Mouse (Mus musculus): ENCODE results near the gene Klhl30. TPM values are rescaled to one million over a fixed set of nuclear protein-coding genes. Genes with fewer than 3 reads are reported as not detected.

Gene Klhl30
- 47.7 and 50.5 TPM in 2 replicates for polyA plus RNA-seq (2015; fragmentation: Nextera tagmentation; extraction: Ambion mirVana)

GRCm38 (mm10) chr1:91350841-91351240, at the start of gene Klhl30:
Gene Klhl30, plus strand, starts transcription at chr1:91351016.
- H3K27ac ChIP-seq: peak within 1 kb of the TSS; percentile 86
- WGBS: 19% methylated on average over 4 of the region's 4 CpGs
- H3K4me1 ChIP-seq (replicated peaks): peaks cover 22% of the 10 kb centered on the region
- peak; percentile 83 for ATAC-seq (replicated peaks; ENCODE audit: insufficient number of reproducible peaks, insufficient read depth, low FRiP score, low read depth)
- H3K4me3 ChIP-seq: peak within 1 kb of the TSS; percentile 47
- peaks cover 10% of the 10 kb centered on the region for H3K27me3 ChIP-seq
- peaks cover 4% of the 10 kb centered on the region for H3K36me3 ChIP-seq
- peak within 1 kb of the TSS; percentile 55 for H3K9ac ChIP-seq
- peak within 1 kb of the TSS; percentile 77 for H3K4me2 ChIP-seq
- no peaks in the 10 kb centered on the region for H3K9me3 ChIP-seq (replicated peaks)

- Histone ChIP-seq H3K4me2 (no peak overlapping the region), H3K27ac (no peak overlapping the region), H3K36me3 (peaks cover 14% of the 10 kb centered on the region), H3K9ac (no peak overlapping the region), H3K9me3 (replicated peaks) (no peaks in the 10 kb centered on the region), H3K27me3 (no peaks in the 10 kb centered on the region), H3K4me3 (no peak overlapping the region), H3K4me1 (replicated peaks) (peaks cover 11% of the 10 kb centered on the region)
- WGBS: 75% methylated on average over 3 of the region's 3 CpGs
- ATAC-seq (replicated peaks; ENCODE audit: insufficient number of reproducible peaks, insufficient read depth, low FRiP score, low read depth): no peak
Observed at GRCm38 (mm10) chr1:91301206-91301920, 49.5 kb upstream of the Klhl30 start.

- Histone ChIP-seq H3K9ac (no peak overlapping the region), H3K27ac (no peak overlapping the region), H3K36me3 (peaks cover 18% of the 10 kb centered on the region), H3K9me3 (replicated peaks) (no peaks in the 10 kb centered on the region), H3K4me1 (replicated peaks) (peaks cover 11% of the 10 kb centered on the region), H3K4me2 (no peak overlapping the region), H3K27me3 (no peaks in the 10 kb centered on the region), H3K4me3 (no peak overlapping the region)
- no peak for ATAC-seq (replicated peaks; ENCODE audit: insufficient number of reproducible peaks, insufficient read depth, low FRiP score, low read depth)
- WGBS: 84% methylated on average over 3 of the region's 3 CpGs
Observed at GRCm38 (mm10) chr1:91302021-91302420, 48.8 kb upstream of the Klhl30 start.

GRCm38 (mm10) chr1:91304621-91305020, 46.2 kb upstream of the Klhl30 start:
- 86% methylated on average over 4 of the region's 4 CpGs for WGBS
- H3K36me3 ChIP-seq: peaks cover 38% of the 10 kb centered on the region
- H3K27ac ChIP-seq: no peak overlapping the region
- no peak overlapping the region for H3K4me3 ChIP-seq
- ATAC-seq (replicated peaks; ENCODE audit: insufficient number of reproducible peaks, insufficient read depth, low FRiP score, low read depth): no peak
- no peaks in the 10 kb centered on the region for H3K27me3 ChIP-seq
- H3K9me3 ChIP-seq (replicated peaks): no peaks in the 10 kb centered on the region
- no peaks in the 10 kb centered on the region; the same call in 1 of the 2 replicates for H3K4me1 ChIP-seq (replicated peaks)
- H3K9ac ChIP-seq: no peak overlapping the region
- no peak overlapping the region for H3K4me2 ChIP-seq

- peaks cover 11% of the 10 kb centered on the region for H3K4me1 ChIP-seq (replicated peaks)
- no peak overlapping the region for H3K4me2 ChIP-seq
- no peak overlapping the region for H3K27ac ChIP-seq
- H3K9ac ChIP-seq: no peak overlapping the region
- H3K27me3 ChIP-seq: no peaks in the 10 kb centered on the region
- WGBS: 92% methylated on average over 13 of the region's 13 CpGs
- no peak for ATAC-seq (replicated peaks; ENCODE audit: insufficient number of reproducible peaks, insufficient read depth, low FRiP score, low read depth)
- no peaks in the 10 kb centered on the region for H3K9me3 ChIP-seq (replicated peaks)
- H3K36me3 ChIP-seq: peaks cover 51% of the 10 kb centered on the region
- H3K4me3 ChIP-seq: no peak overlapping the region
Observed at GRCm38 (mm10) chr1:91309366-91310085, 41.3 kb upstream of the Klhl30 start.

GRCm38 (mm10) chr1:91312273-91312672, 38.5 kb upstream of the Klhl30 start:
- WGBS: 74% methylated on average over 4 of the region's 4 CpGs
- Histone ChIP-seq H3K4me1 (replicated peaks) (peaks cover 15% of the 10 kb centered on the region), H3K9ac (no peak overlapping the region), H3K4me2 (no peak overlapping the region), H3K27me3 (no peaks in the 10 kb centered on the region), H3K27ac (no peak overlapping the region), H3K9me3 (replicated peaks) (no peaks in the 10 kb centered on the region), H3K36me3 (peaks cover 31% of the 10 kb centered on the region), H3K4me3 (no peak overlapping the region)
- no peak for ATAC-seq (replicated peaks; ENCODE audit: insufficient number of reproducible peaks, insufficient read depth, low FRiP score, low read depth)

GRCm38 (mm10) chr1:91313251-91313650, 37.6 kb upstream of the Klhl30 start:
- Histone ChIP-seq H3K4me1 (replicated peaks) (peaks cover 21% of the 10 kb centered on the region), H3K27me3 (no peaks in the 10 kb centered on the region), H3K4me3 (no peak overlapping the region), H3K4me2 (no peak overlapping the region), H3K9me3 (replicated peaks) (no peaks in the 10 kb centered on the region), H3K27ac (peak overlapping the region; percentile 75), H3K9ac (no peak overlapping the region), H3K36me3 (peaks cover 24% of the 10 kb centered on the region)
- WGBS: 31% methylated on average over 5 of the region's 5 CpGs
- ATAC-seq (replicated peaks; ENCODE audit: insufficient number of reproducible peaks, insufficient read depth, low FRiP score, low read depth): peak; percentile 41; the same call in 1 of the 2 replicates

- Histone ChIP-seq H3K4me2 (no peak overlapping the region), H3K9ac (no peak overlapping the region), H3K27ac (0 out of 2 replicates have a peak overlapping the region, but pooled peaks have one; percentile 26), H3K4me1 (replicated peaks) (peaks cover 36% of the 10 kb centered on the region), H3K27me3 (no peaks in the 10 kb centered on the region), H3K4me3 (no peak overlapping the region), H3K36me3 (no peaks in the 10 kb centered on the region), H3K9me3 (replicated peaks) (no peaks in the 10 kb centered on the region)
- 69% methylated on average over 6 of the region's 6 CpGs for WGBS
- ATAC-seq (replicated peaks; ENCODE audit: insufficient number of reproducible peaks, insufficient read depth, low FRiP score, low read depth): no peak
Observed at GRCm38 (mm10) chr1:91317656-91318055, 33.2 kb upstream of the Klhl30 start.

GRCm38 (mm10) chr1:91321760-91322438, 28.9 kb upstream of the Klhl30 start, which contains the start of gene Espnl:
Gene Espnl, plus strand, starts transcription at chr1:91322075.
- 40% methylated on average over 19 of the region's 19 CpGs for WGBS
- Histone ChIP-seq H3K36me3 (no peaks in the 10 kb centered on the region), H3K9ac (no peak within 1 kb of the TSS; the same call in 1 of the 2 replicates), H3K27me3 (no peaks in the 10 kb centered on the region), H3K4me3 (no peak within 1 kb of the TSS), H3K4me1 (replicated peaks) (peaks cover 25% of the 10 kb centered on the region), H3K27ac (peak within 1 kb of the TSS; percentile 42), H3K9me3 (replicated peaks) (no peaks in the 10 kb centered on the region), H3K4me2 (0 out of 2 replicates have a peak within 1 kb of the TSS, but pooled peaks have one; percentile 4)
- ATAC-seq (replicated peaks; ENCODE audit: insufficient number of reproducible peaks, insufficient read depth, low FRiP score, low read depth): peak; percentile 54

GRCm38 (mm10) chr1:91324646-91325045, 26.2 kb upstream of the Klhl30 start:
- Histone ChIP-seq H3K36me3 (no peaks in the 10 kb centered on the region), H3K9me3 (replicated peaks) (no peaks in the 10 kb centered on the region), H3K27me3 (no peaks in the 10 kb centered on the region), H3K4me3 (no peak overlapping the region), H3K4me1 (replicated peaks) (peaks cover 19% of the 10 kb centered on the region), H3K9ac (no peak overlapping the region), H3K27ac (no peak overlapping the region), H3K4me2 (no peak overlapping the region)
- WGBS: 73% methylated on average over 2 of the region's 2 CpGs
- ATAC-seq (replicated peaks; ENCODE audit: insufficient number of reproducible peaks, insufficient read depth, low FRiP score, low read depth): no peak

GRCm38 (mm10) chr1:91325488-91326042, 25.3 kb upstream of the Klhl30 start:
- Histone ChIP-seq H3K36me3 (no peaks in the 10 kb centered on the region), H3K9ac (no peak overlapping the region), H3K4me3 (no peak overlapping the region), H3K27ac (no peak overlapping the region), H3K27me3 (no peaks in the 10 kb centered on the region), H3K4me2 (no peak overlapping the region), H3K4me1 (replicated peaks) (peaks cover 19% of the 10 kb centered on the region), H3K9me3 (replicated peaks) (no peaks in the 10 kb centered on the region)
- WGBS: 80% methylated on average over 4 of the region's 4 CpGs
- no peak for ATAC-seq (replicated peaks; ENCODE audit: insufficient number of reproducible peaks, insufficient read depth, low FRiP score, low read depth)

All from heart, embryonic 15.5 days (tissue).